Comparison of ENCODE assay signal across 13 mouse cellular contexts in genomic region chr9:91352786-91353185, GRCm38 (mm10). TPM values are rescaled to one million over a fixed set of nuclear protein-coding genes. Genes with fewer than 3 reads are reported as not detected.
DNase-seq lines count a peak whose midpoint lies in the region; ATAC-seq and TF ChIP-seq lines count a peak whose summit lies in the region.
"Had no signal": no experiment of that assay in that cellular context is flagged by ENCODE, and none has a peak within 500 bp of the region (broad histone marks: within the 10 kb centered on the region; RNA-seq: fewer than 3 reads in every experiment).

No protein-coding gene starts in this region.

- H3K36me3 ChIP-seq in hindbrain, embryonic 11.5 days (ENCODE audit: control insufficient read depth, insufficient read depth, low read length) = no peaks in the 10 kb centered on the region
- H3K36me3 ChIP-seq in midbrain, embryonic 16.5 days (ENCODE audit: control insufficient read depth, insufficient read depth, low read length) = no peaks in the 10 kb centered on the region
- H3K36me3 ChIP-seq: liver, embryonic 13.5 days had no signal

- H3K27me3 ChIP-seq in hindbrain, embryonic 11.5 days (ENCODE audit: control insufficient read depth, insufficient read depth, low read length) = peaks cover 53% of the 10 kb centered on the region
- H3K27me3 ChIP-seq in midbrain, embryonic 16.5 days (ENCODE audit: control insufficient read depth, insufficient read depth, low read depth, low read length) = peaks cover 20% of the 10 kb centered on the region

- no peak for TF ChIP-seq POLR2A in cortical plate, adult 2 months (IDR thresholded peaks at IDR 0.05; ENCODE audit: extremely low read depth, insufficient read depth, low read length)

- no peaks in the 10 kb centered on the region for H3K4me1 ChIP-seq in cortical plate, adult 2 months (ENCODE audit: control insufficient read depth, insufficient read depth, low read length)
- peaks cover 2% of the 10 kb centered on the region; the same call in 1 of the 2 replicates for H3K4me1 ChIP-seq in hindbrain, embryonic 11.5 days (replicated peaks; ENCODE audit: control insufficient read depth, insufficient read depth, low read length)
- peaks cover 9% of the 10 kb centered on the region for H3K4me1 ChIP-seq in midbrain, embryonic 16.5 days (ENCODE audit: control insufficient read depth, insufficient read depth, low read length)
- H3K4me1 ChIP-seq: liver, embryonic 13.5 days had no signal

- no peak for ATAC-seq in hindbrain, embryonic 11.5 days (ENCODE audit: low FRiP score)
- no peak for ATAC-seq in midbrain, embryonic 16.5 days

- no peak overlapping the region; the same call in 1 of the 2 replicates for H3K9ac ChIP-seq in hindbrain, embryonic 11.5 days (ENCODE audit: low read depth, low read length)
- no peak overlapping the region; the same call in 1 of the 2 replicates for H3K9ac ChIP-seq in midbrain, embryonic 16.5 days (ENCODE audit: low read depth, low read length)
- H3K9ac ChIP-seq: liver, embryonic 13.5 days had no signal

- no peak overlapping the region for H3K4me3 ChIP-seq in cortical plate, adult 2 months (ENCODE audit: insufficient read depth, low read length)
- H3K4me3 ChIP-seq in hindbrain, embryonic 11.5 days (ENCODE audit: low read depth, low read length) = peak overlapping the region; percentile 22
- H3K4me3 ChIP-seq in midbrain, embryonic 16.5 days (ENCODE audit: low read depth, low read length) = peak overlapping the region; percentile 9; the same call in 1 of the 2 replicates
- H3K4me3 ChIP-seq: liver, embryonic 13.5 days had no signal

- peak overlapping the region; percentile 17 for H3K4me2 ChIP-seq in hindbrain, embryonic 11.5 days (replicated peaks; ENCODE audit: low read depth, low read length)
- H3K4me2 ChIP-seq in midbrain, embryonic 16.5 days (ENCODE audit: low read length) = peak overlapping the region; percentile 54
- H3K4me2 ChIP-seq: liver, embryonic 13.5 days had no signal

- peak; percentile 51 to 74 for DNase-seq in cerebellum, adult 18-20 months
- DNase-seq in hindbrain, embryonic 11.5 days (ENCODE audit: low spot score) = peak; percentile 68
- no peak for DNase-seq in urinary bladder, postnatal 25 days (ENCODE audit: low spot score)
- DNase-seq in left cerebral cortex, adult 18-20 months (ENCODE audit: low spot score in 2 of 2) = no peak
- DNase-seq in heart, postnatal 4 days = no peak
- DNase-seq in lung, adult 18-20 months = no peak
- DNase-seq: heart, postnatal 10 days; kidney, postnatal 14 days; liver, embryonic 13.5 days had no signal

- H3K9me3 ChIP-seq in hindbrain, embryonic 11.5 days (ENCODE audit: control insufficient read depth, low read length) = no peaks in the 10 kb centered on the region
- no peaks in the 10 kb centered on the region for H3K9me3 ChIP-seq in midbrain, embryonic 16.5 days (replicated peaks; ENCODE audit: control insufficient read depth, low read length, poor library complexity, severe bottlenecking)
- H3K9me3 ChIP-seq: liver, embryonic 13.5 days had no signal

- no peak for TF ChIP-seq CTCF in cortical plate, adult 2 months (IDR thresholded peaks at IDR 0.05; ENCODE audit: extremely low read depth, insufficient read depth, low read length)

- WGBS in hindbrain, embryonic 11.5 days = 1% methylated on average over 15 of the region's 15 CpGs
- WGBS in midbrain, embryonic 16.5 days = 5% methylated on average over 15 of the region's 15 CpGs

- peak overlapping the region; percentile 17; the same call in 1 of the 2 replicates for H3K27ac ChIP-seq in cortical plate, adult 2 months (ENCODE audit: insufficient read depth, low read length)
- H3K27ac ChIP-seq in hindbrain, embryonic 11.5 days (ENCODE audit: low read depth, low read length) = no peak overlapping the region
- H3K27ac ChIP-seq in midbrain, embryonic 16.5 days (ENCODE audit: low read length) = peak overlapping the region; percentile 74
- H3K27ac ChIP-seq: liver, embryonic 13.5 days had no signal

RNA-seq across cellular contexts. Expression of gene Zic4, which starts 9.4 kb away (rescaled TPM):
- 3.4 and 3.9 TPM in 2 replicates for polyA plus RNA-seq in cortical plate, adult 2 months (2012; rRNA removed)
- 32.8 and 36.5 TPM in 2 replicates for polyA plus RNA-seq in hindbrain, embryonic 11.5 days (2014; fragmentation: Nextera tagmentation; extraction: Ambion mirVana)
- polyA plus RNA-seq in midbrain, embryonic 16.5 days (2015; fragmentation: Nextera tagmentation; extraction: Ambion mirVana) = 55.8 and 154 TPM in 2 replicates
- 1 to 10 TPM; 3.5 to 4.4 TPM for total RNA-seq in left cerebral cortex, adult 18-20 months (2021)
- not detected for total RNA-seq in heart, postnatal 4 days (2021)
- total RNA-seq: heart, postnatal 10 days; monocyte, adult 5-6 weeks had no signal
- polyA plus RNA-seq: liver, embryonic 13.5 days; small intestine, adult 2 months had no signal

RNA-seq across cellular contexts. Expression of gene Zic1, which starts 12.8 kb away (rescaled TPM):
- 21.0 and 26.3 TPM in 2 replicates for polyA plus RNA-seq in cortical plate, adult 2 months (2012; rRNA removed)
- 18.2 and 23.8 TPM in 2 replicates for polyA plus RNA-seq in hindbrain, embryonic 11.5 days (2014; fragmentation: Nextera tagmentation; extraction: Ambion mirVana)
- 9.1 and 20.6 TPM in 2 replicates for polyA plus RNA-seq in midbrain, embryonic 16.5 days (2015; fragmentation: Nextera tagmentation; extraction: Ambion mirVana)
- total RNA-seq in left cerebral cortex, adult 18-20 months (2021) = 10 to 100 TPM; 10.7 to 14.3 TPM
- not detected for total RNA-seq in heart, postnatal 4 days (2021)
- total RNA-seq: monocyte, adult 5-6 weeks had no signal
- polyA plus RNA-seq: small intestine, adult 2 months had no signal

Comparison
In these comparisons a context has a peak if more than half of its experiments do, and no peak if none do; other contexts are left out.
1. DNase-seq: peak in cerebellum, adult 18-20 months (2 of 2) and hindbrain, embryonic 11.5 days (single experiment); none in urinary bladder, postnatal 25 days (single experiment), left cerebral cortex, adult 18-20 months (0 of 2), heart, postnatal 4 days (single experiment) and lung, adult 18-20 months (0 of 2).